Mouse (Mus musculus): ENCODE measurements around the gene Ttll2. TPM values are rescaled to one million over a fixed set of nuclear protein-coding genes. Genes with fewer than 3 reads are reported as not detected.
"Not testable (repeated sequence)": the region's sequence is repeated elsewhere in the genome, so short reads cannot be mapped to it uniquely, and the experiment has no call there.

The Ttll2 gene
- not detected in 2 replicates for polyA plus RNA-seq (2014; fragmentation: Nextera tagmentation; extraction: Ambion mirVana)

DNA sequence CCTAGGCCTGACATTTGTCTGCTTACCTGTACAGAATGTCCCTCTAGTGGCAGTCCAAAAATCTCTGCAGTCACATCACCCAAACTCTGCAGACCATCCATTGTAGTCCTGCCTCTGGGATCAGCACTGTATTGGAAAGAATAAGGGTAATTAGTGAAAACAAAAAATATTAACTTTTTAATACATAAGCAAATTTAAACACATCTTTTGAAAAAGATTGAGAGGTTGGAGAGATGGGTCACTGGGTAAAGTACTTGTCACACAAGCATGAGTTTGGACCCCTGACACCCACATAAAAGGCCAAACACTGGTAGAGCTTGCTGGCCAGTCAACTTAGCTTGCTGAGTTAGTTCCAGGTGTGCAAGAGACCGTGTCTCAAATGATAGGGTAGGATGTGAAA lies at the start of gene Ttll2:
Gene Ttll2 (minus strand): TSS at position 101 of the 400 bp plus-strand sequence.
- H3K4me2 ChIP-seq (replicated peaks); H3K27ac ChIP-seq; H3K4me1 ChIP-seq (replicated peaks; ENCODE audit: control insufficient read depth, insufficient read depth, low read length); DNase-seq (ENCODE audit: low spot score); H3K36me3 ChIP-seq (replicated peaks; ENCODE audit: control insufficient read depth, insufficient read depth); H3K9me3 ChIP-seq (ENCODE audit: control insufficient read depth, low read length); H3K9ac ChIP-seq; H3K27me3 ChIP-seq (ENCODE audit: control insufficient read depth, insufficient read depth, low read length); H3K4me3 ChIP-seq (replicated peaks; ENCODE audit: low read length); ATAC-seq (ENCODE audit: low FRiP score): not testable (repeated sequence)
- no CpG with 5 or more reads among the region's 1 CpGs for WGBS

GRCm38 (mm10) chr17:7399770-7400169 lies 47.3 kb upstream of the Ttll2 start:
- not testable (repeated sequence) for H3K9me3 ChIP-seq (ENCODE audit: control insufficient read depth, low read length); H3K9ac ChIP-seq; H3K36me3 ChIP-seq (replicated peaks; ENCODE audit: control insufficient read depth, insufficient read depth); DNase-seq (ENCODE audit: low spot score); H3K4me3 ChIP-seq (replicated peaks; ENCODE audit: low read length); ATAC-seq (ENCODE audit: low FRiP score); H3K4me1 ChIP-seq (replicated peaks; ENCODE audit: control insufficient read depth, insufficient read depth, low read length); H3K27me3 ChIP-seq (ENCODE audit: control insufficient read depth, insufficient read depth, low read length); H3K27ac ChIP-seq; H3K4me2 ChIP-seq (replicated peaks)
- 78% methylated on average over 6 of the region's 6 CpGs for WGBS

- H3K4me2 ChIP-seq (replicated peaks); ATAC-seq (ENCODE audit: low FRiP score); H3K36me3 ChIP-seq (replicated peaks; ENCODE audit: control insufficient read depth, insufficient read depth); H3K27me3 ChIP-seq (ENCODE audit: control insufficient read depth, insufficient read depth, low read length); H3K27ac ChIP-seq; H3K9ac ChIP-seq; H3K9me3 ChIP-seq (ENCODE audit: control insufficient read depth, low read length); H3K4me1 ChIP-seq (replicated peaks; ENCODE audit: control insufficient read depth, insufficient read depth, low read length); DNase-seq (ENCODE audit: low spot score); H3K4me3 ChIP-seq (replicated peaks; ENCODE audit: low read length): not testable (repeated sequence)
- 88% methylated on average over 6 of the region's 6 CpGs for WGBS
Measured at GRCm38 (mm10) chr17:7398198-7398847, 45.8 kb upstream of the Ttll2 start.

GRCm38 (mm10) chr17:7397079-7397478 lies 44.6 kb upstream of the Ttll2 start:
- not testable (repeated sequence) for H3K9ac ChIP-seq; H3K4me2 ChIP-seq (replicated peaks); H3K4me1 ChIP-seq (replicated peaks; ENCODE audit: control insufficient read depth, insufficient read depth, low read length); H3K27ac ChIP-seq; H3K9me3 ChIP-seq (ENCODE audit: control insufficient read depth, low read length); ATAC-seq (ENCODE audit: low FRiP score); H3K4me3 ChIP-seq (replicated peaks; ENCODE audit: low read length); H3K36me3 ChIP-seq (replicated peaks; ENCODE audit: control insufficient read depth, insufficient read depth); DNase-seq (ENCODE audit: low spot score); H3K27me3 ChIP-seq (ENCODE audit: control insufficient read depth, insufficient read depth, low read length)
- 94% methylated on average over 10 of the region's 13 CpGs for WGBS

DNA sequence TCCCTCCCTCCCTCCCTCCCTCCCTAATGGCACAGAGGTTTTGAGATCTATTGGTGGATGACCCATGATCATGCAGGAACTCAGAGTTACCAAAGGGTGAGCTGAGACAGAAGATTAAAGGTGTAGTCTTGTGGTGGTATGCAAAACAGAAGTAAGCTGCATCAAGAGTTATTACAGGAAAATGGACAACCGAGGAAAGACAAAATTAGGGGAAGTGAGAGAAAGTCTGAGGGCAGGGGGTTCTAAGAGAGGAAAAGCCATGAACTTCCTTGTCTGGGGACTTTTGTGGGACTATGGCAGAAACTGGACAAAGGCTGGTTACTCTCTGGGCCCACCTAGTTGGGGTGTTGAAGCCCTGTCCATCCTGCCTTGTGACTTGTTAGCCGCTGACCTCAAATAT lies 43.8 kb upstream of the Ttll2 start:
- no CpG with 5 or more reads among the region's 2 CpGs for WGBS

DNA sequence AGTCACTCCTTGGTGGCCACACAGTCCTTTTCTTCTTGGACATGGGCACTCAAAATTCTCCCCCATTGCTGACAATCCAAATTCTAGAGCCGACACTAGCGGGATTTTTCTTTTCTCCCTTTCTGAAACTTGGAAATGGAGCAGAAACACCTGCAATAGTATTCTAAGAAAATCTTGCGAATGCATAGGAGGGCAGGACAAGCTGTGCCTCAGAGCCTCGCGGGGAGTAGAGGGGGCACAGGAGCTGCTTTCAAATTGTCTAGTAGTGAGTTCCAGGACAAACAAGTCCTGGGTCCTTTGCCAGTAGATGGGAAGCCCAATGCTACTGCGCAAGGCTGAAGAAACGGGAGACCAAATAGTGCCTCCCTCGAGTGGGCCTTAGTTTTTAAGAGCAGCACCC lies 43.2 kb upstream of the Ttll2 start:
- WGBS, result 86% methylated on average over 6 of the region's 8 CpGs
- ATAC-seq (ENCODE audit: low FRiP score); H3K4me2 ChIP-seq (replicated peaks): not testable (repeated sequence)

More for the DNA sequence above, 43.8 kb upstream of the Ttll2 start:
- not testable (repeated sequence) for H3K27me3 ChIP-seq (ENCODE audit: control insufficient read depth, insufficient read depth, low read length); H3K9ac ChIP-seq; H3K9me3 ChIP-seq (ENCODE audit: control insufficient read depth, low read length); DNase-seq (ENCODE audit: low spot score); H3K27ac ChIP-seq; H3K36me3 ChIP-seq (replicated peaks; ENCODE audit: control insufficient read depth, insufficient read depth); H3K4me3 ChIP-seq (replicated peaks; ENCODE audit: low read length); H3K4me2 ChIP-seq (replicated peaks); ATAC-seq (ENCODE audit: low FRiP score); H3K4me1 ChIP-seq (replicated peaks; ENCODE audit: control insufficient read depth, insufficient read depth, low read length)

DNA sequence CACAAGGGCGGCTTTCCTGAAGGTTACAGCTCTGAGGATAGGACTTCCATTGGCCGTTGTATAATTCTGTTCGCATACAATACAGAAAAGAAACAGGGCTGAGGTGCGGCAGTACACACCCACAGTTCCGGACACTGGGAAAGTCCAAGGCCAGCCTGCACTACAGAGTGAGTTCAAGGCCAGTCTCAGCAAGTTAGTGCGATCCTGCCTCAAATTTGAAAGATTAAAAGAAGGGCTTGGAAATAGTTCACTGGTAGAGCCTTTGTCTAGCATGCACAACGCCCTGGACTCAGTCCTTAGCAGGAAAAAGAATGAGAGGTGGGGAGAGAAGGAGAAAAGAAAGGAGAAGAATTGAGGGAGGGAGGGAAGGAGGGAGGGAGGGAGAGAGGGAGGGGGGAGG lies 42.6 kb upstream of the Ttll2 start:
- not testable (repeated sequence) for ATAC-seq (ENCODE audit: low FRiP score); H3K4me2 ChIP-seq (replicated peaks); H3K4me3 ChIP-seq (replicated peaks; ENCODE audit: low read length); H3K9ac ChIP-seq; H3K4me1 ChIP-seq (replicated peaks; ENCODE audit: control insufficient read depth, insufficient read depth, low read length); H3K27me3 ChIP-seq (ENCODE audit: control insufficient read depth, insufficient read depth, low read length); H3K36me3 ChIP-seq (replicated peaks; ENCODE audit: control insufficient read depth, insufficient read depth); H3K9me3 ChIP-seq (ENCODE audit: control insufficient read depth, low read length); H3K27ac ChIP-seq; DNase-seq (ENCODE audit: low spot score)
- WGBS, result 85% methylated on average over 7 of the region's 7 CpGs

More for the DNA sequence above, 43.2 kb upstream of the Ttll2 start:
- H3K4me3 ChIP-seq (replicated peaks; ENCODE audit: low read length); H3K36me3 ChIP-seq (replicated peaks; ENCODE audit: control insufficient read depth, insufficient read depth); H3K9ac ChIP-seq; H3K27me3 ChIP-seq (ENCODE audit: control insufficient read depth, insufficient read depth, low read length); DNase-seq (ENCODE audit: low spot score); H3K9me3 ChIP-seq (ENCODE audit: control insufficient read depth, low read length); H3K27ac ChIP-seq; H3K4me1 ChIP-seq (replicated peaks; ENCODE audit: control insufficient read depth, insufficient read depth, low read length): not testable (repeated sequence)

DNA sequence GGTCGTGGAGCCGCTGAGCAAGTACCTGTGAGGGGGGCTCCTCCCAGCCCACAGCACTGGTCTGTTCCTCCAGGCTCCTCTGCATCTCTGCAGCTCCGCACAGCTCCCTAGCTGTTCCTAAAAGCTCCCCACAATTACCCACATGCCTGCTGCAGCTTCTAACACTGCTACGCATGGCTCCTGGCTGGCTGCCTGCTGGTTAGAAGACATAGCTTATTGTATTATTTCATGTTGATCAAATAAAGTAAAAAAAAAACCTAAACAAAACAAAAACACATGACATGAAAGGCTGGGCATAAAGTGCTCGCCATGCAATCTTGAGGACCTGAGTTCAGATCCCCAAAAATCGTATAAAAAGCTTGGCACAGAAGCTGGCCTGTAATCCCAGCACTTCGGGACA lies 37.4 kb upstream of the Ttll2 start:
- H3K4me2 ChIP-seq (replicated peaks); ATAC-seq (ENCODE audit: low FRiP score); H3K27me3 ChIP-seq (ENCODE audit: control insufficient read depth, insufficient read depth, low read length); H3K4me3 ChIP-seq (replicated peaks; ENCODE audit: low read length); H3K36me3 ChIP-seq (replicated peaks; ENCODE audit: control insufficient read depth, insufficient read depth); H3K4me1 ChIP-seq (replicated peaks; ENCODE audit: control insufficient read depth, insufficient read depth, low read length); H3K9ac ChIP-seq; DNase-seq (ENCODE audit: low spot score); H3K27ac ChIP-seq; H3K9me3 ChIP-seq (ENCODE audit: control insufficient read depth, low read length): not testable (repeated sequence)
- 70% methylated on average over 7 of the region's 7 CpGs for WGBS

DNA sequence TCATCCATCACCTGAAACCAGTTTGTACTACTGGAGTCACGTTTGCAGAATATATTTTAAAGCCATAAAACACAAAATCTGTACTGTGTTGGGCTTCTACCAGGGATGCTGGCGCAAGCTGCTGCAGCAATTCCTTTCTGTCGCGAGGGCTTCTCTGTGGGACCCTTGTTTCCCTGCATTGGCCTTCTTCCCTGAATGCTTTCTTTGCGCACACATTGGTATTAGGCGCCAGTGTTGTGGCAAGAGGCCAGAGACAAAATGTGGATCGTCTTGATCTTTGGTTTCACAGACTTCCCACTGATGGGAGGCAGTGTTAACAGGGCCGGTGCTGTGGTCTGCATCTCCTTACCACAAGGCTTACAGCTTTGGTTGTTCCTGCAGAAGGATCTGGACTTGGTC lies 36.5 kb upstream of the Ttll2 start:
- ATAC-seq (ENCODE audit: low FRiP score); H3K4me1 ChIP-seq (replicated peaks; ENCODE audit: control insufficient read depth, insufficient read depth, low read length); H3K27me3 ChIP-seq (ENCODE audit: control insufficient read depth, insufficient read depth, low read length); H3K4me2 ChIP-seq (replicated peaks); H3K9ac ChIP-seq; H3K27ac ChIP-seq; DNase-seq (ENCODE audit: low spot score); H3K4me3 ChIP-seq (replicated peaks; ENCODE audit: low read length); H3K9me3 ChIP-seq (ENCODE audit: control insufficient read depth, low read length); H3K36me3 ChIP-seq (replicated peaks; ENCODE audit: control insufficient read depth, insufficient read depth): not testable (repeated sequence)
- WGBS, result 71% methylated on average over 6 of the region's 8 CpGs
